Comparison of ENCODE assay signal across 23 mouse cellular contexts in the genomic region with DNA sequence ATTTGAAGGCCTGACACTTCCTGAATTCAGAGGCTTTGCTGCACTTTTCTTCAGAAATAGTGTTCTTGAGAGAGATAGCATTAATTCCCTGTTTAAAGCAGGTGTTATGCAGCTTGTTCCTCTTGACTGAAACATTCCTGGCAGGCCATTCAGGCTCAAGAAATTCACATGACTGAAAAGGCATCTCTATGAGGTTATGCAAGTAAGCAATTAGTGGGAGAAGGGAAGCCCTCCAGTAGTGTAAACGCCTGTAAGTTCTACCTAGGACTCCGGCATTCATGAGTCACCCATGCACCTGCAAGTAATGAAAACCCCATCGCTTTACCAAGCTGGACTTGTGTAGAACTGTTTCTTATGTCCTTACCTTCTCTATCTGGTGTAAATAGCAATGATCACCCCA. TPM values are rescaled to one million over a fixed set of nuclear protein-coding genes. Genes with fewer than 3 reads are reported as not detected.
"Had no signal": no experiment of that assay in that cellular context is flagged by ENCODE, and none has a peak within 500 bp of the region (broad histone marks: within the 10 kb centered on the region; RNA-seq: fewer than 3 reads in every experiment).

No protein-coding gene starts in this region.

- H3K4me1 ChIP-seq: liver, embryonic 12.5 days; midbrain, embryonic 10.5 days; midbrain, embryonic 12.5 days; neural tube, embryonic 13.5 days; neural tube, embryonic 15.5 days had no signal

- ATAC-seq: liver, embryonic 12.5 days; midbrain, embryonic 16.5 days had no signal

- H3K4me3 ChIP-seq: liver, embryonic 12.5 days; midbrain, embryonic 10.5 days; midbrain, embryonic 12.5 days; myocyte; neural tube, embryonic 13.5 days; neural tube, embryonic 15.5 days had no signal

- H3K4me2 ChIP-seq: liver, embryonic 12.5 days; lung, embryonic 14.5 days; midbrain, embryonic 12.5 days; neural tube, embryonic 13.5 days; neural tube, embryonic 15.5 days had no signal

- H3K27ac ChIP-seq: liver, embryonic 12.5 days; liver, embryonic 14.5 days; midbrain, embryonic 10.5 days; midbrain, embryonic 12.5 days; neural tube, embryonic 13.5 days; neural tube, embryonic 15.5 days had no signal

- H3K27me3 ChIP-seq: liver, embryonic 12.5 days; midbrain, embryonic 12.5 days; neural tube, embryonic 13.5 days; neural tube, embryonic 15.5 days had no signal

- DNase-seq: lung, embryonic 14.5 days; midbrain, embryonic 14.5 days; retina, postnatal 1 day; right cerebral cortex, adult 18-20 months; right cerebral cortex, postnatal 25 days; right cerebral cortex, postnatal 4 days; spleen, adult 18-20 months; thymus, adult 18-20 months; thymus, postnatal 14 days; thymus, postnatal 4 days had no signal

- H3K9me3 ChIP-seq: liver, embryonic 12.5 days; midbrain, embryonic 10.5 days; midbrain, embryonic 12.5 days; neural tube, embryonic 13.5 days; neural tube, embryonic 15.5 days had no signal

- H3K9ac ChIP-seq: liver, embryonic 12.5 days; liver, embryonic 14.5 days; lung, embryonic 14.5 days; midbrain, embryonic 12.5 days; neural tube, embryonic 13.5 days; neural tube, embryonic 15.5 days had no signal

RNA-seq across cellular contexts. Expression of a gene that starts 43.7 kb away (rescaled TPM):
- total RNA-seq: liver, adult 2 months had no signal
- polyA plus RNA-seq: liver, adult 2 months had no signal

RNA-seq across cellular contexts. Expression of a gene that starts 46.8 kb away (rescaled TPM):
- total RNA-seq: liver, adult 2 months; megakaryocyte, adult 5-6 weeks; megakaryocyte-erythroid progenitor cell, adult 5-6 weeks had no signal
- polyA plus RNA-seq: liver, adult 2 months; liver, embryonic 12.5 days; liver, embryonic 14.5 days; neural tube, embryonic 13.5 days; small intestine, adult 2 months; urinary bladder, adult 2 months had no signal
